Mouse (Mus musculus) stomach, embryonic 14.5 days (tissue): ENCODE measurements around the gene Gphn. TPM values are rescaled to one million over a fixed set of nuclear protein-coding genes. Genes with fewer than 3 reads are reported as not detected.

Experiments
- ATAC-seq: fragments of 200-750 bp; cut with Nextera tagmentation; 2 replicates; pipeline ENCODE4 v1.8.0; 2017; ENCODE audit warnings: low read depth, moderate TSS enrichment; ENCODE audit not compliant: insufficient number of reproducible peaks, insufficient read depth, low FRiP score
- H3K27ac ChIP-seq: fragments of 300-500 bp; sonication (generic); 2 replicates; pipeline ENCODE4 v1.5.1; 2014; ENCODE audit warnings: mild to moderate bottlenecking, low read length, moderate library complexity, mixed read lengths
- H3K27me3 ChIP-seq: fragments of 300-500 bp; sonication (generic); 2 replicates; pipeline ENCODE4 v1.6.1; 2014; ENCODE audit warnings: low read length, control low read depth, mixed read lengths; ENCODE audit not compliant: control insufficient read depth, insufficient read depth
- H3K36me3 ChIP-seq: fragments of 300-500 bp; sonication (generic); 2 replicates; pipeline ENCODE4 v1.6.1; 2014; ENCODE audit warnings: mild to moderate bottlenecking, control low read depth, low read length, moderate library complexity, mixed read lengths; ENCODE audit not compliant: control insufficient read depth, insufficient read depth
- H3K4me1 ChIP-seq: fragments of 300-500 bp; sonication (generic); 2 replicates; pipeline ENCODE4 v1.6.1; 2014; ENCODE audit warnings: low read length, control low read depth, mixed read lengths; ENCODE audit not compliant: control insufficient read depth, insufficient read depth
- H3K4me2 ChIP-seq: fragments of 300-500 bp; sonication (generic); replicated peaks from 2 replicates; pipeline ENCODE4 v1.6.1; 2014; ENCODE audit warnings: low read depth, low read length, control low read depth
- H3K4me3 ChIP-seq: fragments of 300-500 bp; sonication (generic); 2 replicates; pipeline ENCODE4 v1.5.1; 2014; ENCODE audit warnings: low read depth, low read length, control low read depth
- H3K9ac ChIP-seq: fragments of 300-500 bp; sonication (generic); replicated peaks from 2 replicates; pipeline ENCODE4 v1.6.1; 2014; ENCODE audit warnings: low read depth, mild to moderate bottlenecking, control low read depth, low read length, moderate library complexity, mixed read lengths
- H3K9me3 ChIP-seq: fragments of 300-500 bp; sonication (generic); 2 replicates; pipeline ENCODE4 v1.6.1; 2016; ENCODE audit warnings: low read depth, low read length, control low read depth; ENCODE audit not compliant: control insufficient read depth
- WGBS: fragments of 180-500 bp; shearing (Covaris S2); extraction: QIAGEN DNeasy Blood & Tissue Kit; methylation state at CpG from one replicate; pipeline ENCODE4 v1.1.7; 2014; 5-methylcytosine and 5-hydroxymethylcytosine counted together
- polyA plus RNA-seq: library from polyadenylated mRNA; unstranded; fragments of >200 nt; fragmentation: Nextera tagmentation; extraction: Ambion mirVana; gene quantifications from 2 replicates; pipeline ENCODE4 v1.2.1, GENCODE M21; 2014

Gphn gene
- polyA plus RNA-seq, 1 experiment from 2014 or later, result 26.1 TPM

GRCm38 (mm10) chr12:78277386-78277785, 51.2 kb downstream of the Gphn start:
- Histone ChIP-seq H3K27ac (no peak overlapping the region), H3K36me3 (no peaks in the 10 kb centered on the region), H3K4me3 (no peak overlapping the region), H3K9me3 (no peaks in the 10 kb centered on the region), H3K9ac (no peak overlapping the region), H3K4me2 (no peak overlapping the region), H3K27me3 (no peaks in the 10 kb centered on the region), H3K4me1 (no peaks in the 10 kb centered on the region)
- WGBS, result 69% methylated on average over 2 of the region's 2 CpGs
- no peak for ATAC-seq

DNA sequence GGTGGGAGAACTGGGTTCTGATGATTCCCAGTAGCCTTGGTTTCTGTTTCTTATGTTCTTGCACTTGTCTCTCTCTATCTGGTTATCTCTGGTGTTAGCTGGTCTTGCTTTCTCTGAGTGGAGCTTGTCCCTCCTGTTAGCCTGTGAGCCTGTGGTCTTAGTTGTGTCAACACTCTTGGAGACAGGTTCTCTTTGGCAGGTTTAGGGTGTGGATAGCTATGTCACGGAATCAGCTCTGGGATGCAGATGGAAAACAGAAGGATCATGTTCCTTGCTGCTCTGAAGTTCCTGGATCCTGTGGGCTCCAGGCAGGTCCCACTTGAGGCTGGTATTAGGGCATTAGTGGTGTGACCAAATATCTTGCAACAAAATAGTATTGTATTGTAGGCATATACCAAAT, 64.2 kb downstream of the Gphn start:
- Histone ChIP-seq H3K27me3 (no peaks in the 10 kb centered on the region), H3K27ac (no peak overlapping the region), H3K4me3 (no peak overlapping the region), H3K4me2 (no peak overlapping the region), H3K4me1 (no peaks in the 10 kb centered on the region), H3K36me3 (no peaks in the 10 kb centered on the region), H3K9ac (no peak overlapping the region), H3K9me3 (no peaks in the 10 kb centered on the region)
- no peak for ATAC-seq
- 64% methylated on average over 1 of the region's 1 CpGs for WGBS

DNA sequence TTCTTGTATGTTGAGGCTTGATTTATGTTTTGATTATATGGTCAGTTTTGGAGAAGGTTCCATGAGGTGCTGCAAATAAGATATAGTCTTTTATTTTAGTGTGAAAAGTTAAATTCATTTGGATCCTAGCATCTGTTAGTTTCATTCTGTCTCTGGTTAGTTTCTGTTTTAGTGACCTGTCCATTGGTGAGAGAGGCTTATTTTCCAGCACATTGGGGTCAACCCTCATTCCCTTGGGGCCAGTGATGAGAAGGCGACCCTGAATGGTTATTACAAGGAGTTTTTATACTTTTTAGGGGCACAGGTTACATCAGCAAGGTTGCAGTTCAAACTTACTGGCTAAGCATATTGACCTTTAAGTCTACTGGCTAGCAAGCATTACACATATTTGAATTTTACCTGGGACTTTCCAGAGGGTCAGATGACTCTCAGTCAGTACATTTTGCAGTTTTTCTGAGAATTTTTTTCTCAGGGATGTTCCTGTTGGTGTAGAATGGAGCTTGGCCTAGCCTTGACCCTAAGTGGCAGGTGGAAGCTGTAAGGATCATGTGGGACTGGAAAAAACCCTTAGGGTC, 72.7 kb downstream of the Gphn start:
- 79% methylated on average over 1 of the region's 1 CpGs for WGBS
- no peak for ATAC-seq
- H3K9ac ChIP-seq, result no peak overlapping the region
- H3K27ac ChIP-seq, result no peak overlapping the region
- no peak overlapping the region for H3K4me3 ChIP-seq
- H3K4me1 ChIP-seq, result no peaks in the 10 kb centered on the region
- no peaks in the 10 kb centered on the region for H3K9me3 ChIP-seq
- H3K36me3 ChIP-seq, result no peaks in the 10 kb centered on the region
- no peak overlapping the region for H3K4me2 ChIP-seq
- no peaks in the 10 kb centered on the region for H3K27me3 ChIP-seq

DNA sequence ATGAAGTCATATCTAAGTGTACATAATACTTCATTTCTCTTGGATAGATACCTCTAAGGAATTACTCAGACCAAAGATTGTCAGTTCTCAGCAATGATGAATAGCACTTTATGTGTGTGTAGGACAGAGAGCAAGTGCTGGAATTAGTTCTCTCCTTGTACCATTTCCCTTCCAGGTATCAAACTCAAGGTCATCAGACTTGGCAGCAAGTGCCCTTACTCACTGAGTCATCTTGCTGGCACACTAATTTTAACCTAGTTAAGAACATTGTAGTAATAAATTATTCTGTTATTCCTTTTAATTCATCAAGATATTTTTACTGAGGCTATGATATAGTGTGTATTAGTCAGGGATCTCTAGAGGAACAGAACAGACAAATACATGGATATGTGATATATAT, 88.9 kb downstream of the Gphn start:
- Histone ChIP-seq H3K4me2 (no peak overlapping the region), H3K27ac (no peak overlapping the region), H3K4me3 (no peak overlapping the region), H3K9ac (no peak overlapping the region), H3K4me1 (no peaks in the 10 kb centered on the region), H3K9me3 (no peaks in the 10 kb centered on the region), H3K27me3 (no peaks in the 10 kb centered on the region), H3K36me3 (no peaks in the 10 kb centered on the region)
- no peak for ATAC-seq

DNA sequence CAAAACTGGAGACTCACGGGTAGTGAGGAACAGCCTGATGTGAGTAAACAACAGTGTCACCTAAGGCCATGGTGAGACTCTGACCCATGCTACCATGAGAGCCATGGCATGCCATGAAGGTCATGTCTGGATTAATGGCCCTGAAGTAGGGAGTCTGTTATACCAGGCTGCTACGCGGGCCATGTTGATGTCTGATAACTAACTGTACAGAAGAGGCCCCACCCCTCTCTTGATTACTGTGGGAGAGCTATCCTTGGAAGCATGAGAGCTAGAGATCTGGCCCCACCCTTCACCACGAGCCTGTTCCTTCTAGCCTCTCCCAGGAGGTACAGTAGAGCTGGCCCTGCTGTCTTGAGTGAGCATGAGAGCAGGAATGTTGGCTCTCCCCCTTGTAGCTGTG, 101.8 kb downstream of the Gphn start:
- H3K27me3 ChIP-seq, result no peaks in the 10 kb centered on the region
- no peaks in the 10 kb centered on the region for H3K4me1 ChIP-seq
- no peak overlapping the region for H3K4me3 ChIP-seq
- H3K27ac ChIP-seq, result no peak overlapping the region
- no peak overlapping the region for H3K9ac ChIP-seq
- 84% methylated on average over 4 of the region's 4 CpGs for WGBS
- no peak for ATAC-seq
- H3K4me2 ChIP-seq, result no peak overlapping the region
- H3K9me3 ChIP-seq, result no peaks in the 10 kb centered on the region
- no peaks in the 10 kb centered on the region for H3K36me3 ChIP-seq

DNA sequence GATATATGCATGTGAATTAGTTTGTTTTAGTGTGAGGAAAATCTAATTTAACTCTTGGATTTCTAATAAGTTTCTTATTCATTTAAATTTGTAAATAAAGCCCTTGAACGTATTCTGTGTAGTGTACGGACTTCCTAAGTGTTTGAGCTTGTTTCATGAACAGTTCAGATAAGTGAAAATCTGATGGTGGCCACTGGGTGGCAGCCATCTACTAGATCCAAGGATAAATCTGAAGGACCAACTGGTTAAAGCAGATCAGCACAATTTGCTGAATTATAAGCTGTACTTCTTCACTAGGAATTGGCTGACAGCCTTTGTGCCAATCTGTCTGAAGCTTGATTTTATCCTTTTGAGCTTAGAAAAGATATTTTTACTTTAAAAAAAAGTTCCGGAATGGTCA, 105.9 kb downstream of the Gphn start:
- no peaks in the 10 kb centered on the region for H3K36me3 ChIP-seq
- H3K27me3 ChIP-seq, result no peaks in the 10 kb centered on the region
- no peak overlapping the region for H3K27ac ChIP-seq
- H3K9ac ChIP-seq, result no peak overlapping the region
- WGBS, result 61% methylated on average over 3 of the region's 3 CpGs
- no peak for ATAC-seq
- no peaks in the 10 kb centered on the region for H3K4me1 ChIP-seq
- no peak overlapping the region for H3K4me3 ChIP-seq
- H3K4me2 ChIP-seq, result no peak overlapping the region
- no peaks in the 10 kb centered on the region for H3K9me3 ChIP-seq

GRCm38 (mm10) chr12:78356472-78356871, 130.3 kb downstream of the Gphn start:
- Histone ChIP-seq H3K27ac (no peak overlapping the region), H3K27me3 (no peaks in the 10 kb centered on the region), H3K4me1 (no peaks in the 10 kb centered on the region), H3K36me3 (no peaks in the 10 kb centered on the region), H3K4me2 (no peak overlapping the region), H3K4me3 (no peak overlapping the region), H3K9ac (no peak overlapping the region), H3K9me3 (no peaks in the 10 kb centered on the region)
- 80% methylated on average over 2 of the region's 2 CpGs for WGBS
- no peak for ATAC-seq

- H3K27me3 ChIP-seq, result no peaks in the 10 kb centered on the region
- H3K36me3 ChIP-seq, result no peaks in the 10 kb centered on the region
- no peak overlapping the region for H3K4me2 ChIP-seq
- no peaks in the 10 kb centered on the region for H3K9me3 ChIP-seq
- no peaks in the 10 kb centered on the region for H3K4me1 ChIP-seq
- no peak overlapping the region for H3K27ac ChIP-seq
- no peak overlapping the region for H3K9ac ChIP-seq
- H3K4me3 ChIP-seq, result no peak overlapping the region
- ATAC-seq, result no peak
Observed at GRCm38 (mm10) chr12:78389267-78389666, 163.1 kb downstream of the Gphn start.

DNA sequence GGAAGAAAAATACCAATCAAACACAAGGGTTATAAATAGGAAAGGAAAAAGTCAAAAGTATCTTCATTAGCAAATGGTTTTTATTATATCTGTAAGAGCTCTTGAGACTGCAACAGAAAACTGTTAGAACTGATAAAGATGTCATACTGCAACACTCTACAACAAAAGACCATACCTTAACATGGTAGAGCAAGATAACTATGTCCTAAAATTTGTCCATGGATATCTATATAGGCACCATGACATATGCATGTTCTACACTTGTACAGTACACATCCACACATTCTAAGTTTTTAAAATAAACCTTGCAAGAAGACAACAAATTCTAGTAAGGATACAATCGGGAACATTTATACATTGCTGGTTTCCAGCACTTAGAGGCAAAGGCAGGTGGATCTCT, 169.1 kb downstream of the Gphn start:
- ATAC-seq, result no peak
- Histone ChIP-seq H3K4me3 (no peak overlapping the region), H3K9ac (no peak overlapping the region), H3K4me1 (no peaks in the 10 kb centered on the region), H3K9me3 (no peaks in the 10 kb centered on the region), H3K36me3 (no peaks in the 10 kb centered on the region), H3K27me3 (no peaks in the 10 kb centered on the region), H3K4me2 (no peak overlapping the region), H3K27ac (no peak overlapping the region)
- WGBS, result 96% methylated on average over 1 of the region's 1 CpGs
